Mouse (Mus musculus) erythroblast, embryonic 14.5 days (primary cell): ENCODE measurements around the gene Exosc5.

Source experiments
- GATA1 ChIP-seq: IDR thresholded peaks from 2 replicates; pipeline ENCODE4 v1.6.1; 2012; ENCODE audit warnings: low read length, inconsistent platforms, mixed read lengths
- TAL1 ChIP-seq: IDR thresholded peaks from 3 replicates; pipeline ENCODE4 v1.6.1; 2012; ENCODE audit warnings: low read length, inconsistent platforms, mixed read lengths

- TF ChIP-seq GATA1 (no peak), TAL1 (no peak)
Measured at GRCm38 (mm10) chr7:25644631-25645030, 14.3 kb upstream of the Exosc5 start.
